Mouse (Mus musculus) adrenal gland, adult 18-20 months (tissue): ENCODE data around the gene Actn4. TPM values are rescaled to one million over a fixed set of nuclear protein-coding genes. Genes with fewer than 3 reads are reported as not detected.

Source experiments
- DNase-seq, 2 experiments: peaks; one replicate each; pipeline ENCODE4 v3.0.0; 2021 to 2022; ENCODE audit warnings: low spot score in 2 of 2
- total RNA-seq, 2 experiments: library from RNA; stranded (reverse); gene quantifications; 1 replicate in 1 of 2; 2 replicates in 1 of 2; pipeline ENCODE4 v1.2.3; 2021

Actn4 gene
- total RNA-seq, 2 experiments from 2014 or later: 197 to 233 TPM

DNA sequence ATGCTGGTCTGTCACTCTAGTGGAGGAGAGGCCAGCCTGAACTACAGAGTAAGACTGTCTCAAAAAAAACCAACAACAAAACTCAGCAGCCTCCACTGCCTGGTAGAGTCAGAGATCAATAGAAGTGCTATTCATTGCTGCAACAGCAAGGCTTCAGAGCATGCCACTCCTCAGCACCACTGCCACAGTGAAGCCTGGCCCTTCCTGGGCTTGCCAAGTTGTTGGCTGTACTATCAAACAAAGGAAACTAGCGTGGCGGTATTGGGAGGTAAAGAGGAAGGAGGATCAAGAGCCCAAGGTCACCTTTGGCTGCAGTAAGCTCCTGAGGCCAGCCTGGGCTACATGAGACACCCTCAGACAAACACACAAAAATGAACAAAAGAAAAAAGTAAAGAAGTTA, 36.0 kb downstream of the Actn4 start:
- no peak for DNase-seq

DNA sequence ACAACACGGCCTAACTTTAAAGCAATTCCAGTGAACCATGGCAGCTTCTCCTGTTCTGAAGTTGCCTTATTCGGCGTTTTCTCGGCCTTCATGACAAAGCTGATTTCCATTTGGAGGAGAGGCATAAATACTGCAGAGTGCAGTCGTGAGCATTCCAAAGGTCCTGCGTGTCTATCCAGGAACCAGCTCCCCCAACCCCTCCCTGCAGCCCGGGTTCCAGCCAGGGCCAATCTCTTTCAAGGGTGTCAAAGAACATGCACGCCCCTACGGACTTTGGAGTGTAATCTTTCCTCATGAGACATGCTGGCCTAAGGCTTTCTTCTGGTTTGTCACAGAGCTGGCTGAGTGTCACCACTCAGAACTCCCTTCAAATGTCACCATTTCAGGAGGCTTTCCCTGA, 36.8 kb downstream of the Actn4 start:
- peak in 1 of 2 experiments; percentile 42 for DNase-seq

DNA sequence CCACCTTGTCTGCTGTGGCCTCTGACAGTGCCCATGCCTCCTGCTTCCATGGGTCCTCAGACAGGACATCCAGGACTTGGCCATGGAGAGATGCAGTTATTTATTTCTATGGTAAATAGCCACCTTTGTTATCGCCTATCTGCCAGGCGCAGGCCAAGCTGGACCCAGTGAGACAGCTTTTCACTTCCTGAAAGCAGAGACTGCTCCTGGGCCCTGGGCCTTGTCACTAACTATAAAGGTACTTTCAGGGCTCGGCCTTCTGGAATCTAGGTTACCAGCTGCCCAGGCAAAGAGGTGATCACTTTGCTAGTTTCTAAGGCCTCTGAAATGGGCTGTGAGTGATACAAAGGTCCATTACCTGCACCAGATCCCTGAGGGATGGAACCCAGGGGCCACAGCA, 37.3 kb downstream of the Actn4 start:
- no peak for DNase-seq

DNA sequence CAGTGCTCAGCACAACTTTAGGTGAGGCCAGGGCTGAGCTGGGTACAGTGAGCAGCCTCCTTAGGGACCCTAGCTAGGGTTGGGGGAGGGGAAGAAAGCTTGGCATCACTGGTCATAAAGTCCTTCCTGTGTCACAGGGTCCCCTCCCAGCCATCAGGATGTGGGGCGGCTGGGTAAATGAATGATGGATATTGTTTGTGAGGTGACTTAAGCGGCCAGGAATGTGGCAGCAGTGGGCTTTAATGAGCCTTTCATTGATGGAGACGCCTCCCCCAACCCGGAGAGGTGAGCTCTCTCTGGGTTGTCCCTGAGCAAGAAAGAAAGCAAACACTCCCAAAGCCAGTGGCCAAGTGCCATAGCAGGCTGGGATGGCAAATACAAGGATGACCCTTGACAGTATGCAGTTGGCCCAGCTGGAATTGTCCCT, 38.3 kb downstream of the Actn4 start:
- no peak for DNase-seq

DNA sequence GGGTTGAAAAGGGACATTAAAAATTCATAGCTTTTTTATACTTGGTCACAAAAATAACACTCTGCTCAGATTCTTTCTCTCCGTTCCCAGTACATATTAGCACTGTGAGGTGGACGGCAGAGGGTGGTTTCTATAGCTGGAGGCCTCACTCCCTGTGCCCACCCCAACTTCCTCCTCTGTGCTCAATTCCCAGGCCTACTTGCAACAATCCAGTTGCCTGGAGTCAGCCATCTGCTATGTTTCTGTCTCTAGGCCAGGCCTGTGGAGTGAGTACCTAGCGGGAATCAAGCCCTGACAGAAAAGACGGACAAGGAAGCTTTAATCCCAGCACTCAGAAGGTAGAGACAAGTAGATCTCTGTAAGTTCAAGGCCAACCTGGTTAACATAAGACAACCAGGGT, 39.5 kb downstream of the Actn4 start:
- DNase-seq: no peak

DNA sequence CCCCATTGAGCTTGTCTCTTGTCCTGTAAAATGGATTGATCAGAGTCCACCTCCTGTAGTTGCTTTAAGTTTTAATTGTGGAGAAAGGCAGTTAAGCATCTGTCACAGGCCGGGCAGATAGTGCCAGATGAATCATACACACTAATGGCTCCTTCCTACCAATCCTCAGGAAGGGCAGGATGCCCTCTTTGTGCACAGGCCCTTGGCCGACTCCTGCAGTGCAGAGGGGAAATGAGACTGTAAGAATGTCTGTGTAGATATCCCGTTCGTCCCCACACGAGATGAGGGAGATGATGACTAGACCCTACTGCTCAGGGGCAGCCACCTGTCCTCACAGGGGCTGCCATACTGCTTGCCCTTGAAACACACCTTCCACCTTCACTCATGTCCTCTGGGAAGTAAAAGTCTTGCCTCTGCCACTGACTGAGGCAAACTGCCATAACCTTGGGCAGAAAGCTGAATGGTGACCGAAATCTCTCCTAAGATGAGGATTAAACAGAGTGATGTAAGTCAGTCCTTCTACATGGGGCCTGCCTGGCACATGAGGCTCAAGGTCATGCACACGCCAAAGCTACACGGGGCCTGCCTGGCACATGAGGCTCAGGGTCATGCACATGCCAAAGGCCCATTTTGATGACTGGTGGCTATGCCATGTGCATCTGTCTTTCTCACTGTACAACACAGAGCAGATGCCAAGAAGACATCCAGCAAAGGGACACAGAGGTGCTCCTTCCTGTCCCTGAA, 40.2 kb downstream of the Actn4 start:
- no peak for DNase-seq

DNA sequence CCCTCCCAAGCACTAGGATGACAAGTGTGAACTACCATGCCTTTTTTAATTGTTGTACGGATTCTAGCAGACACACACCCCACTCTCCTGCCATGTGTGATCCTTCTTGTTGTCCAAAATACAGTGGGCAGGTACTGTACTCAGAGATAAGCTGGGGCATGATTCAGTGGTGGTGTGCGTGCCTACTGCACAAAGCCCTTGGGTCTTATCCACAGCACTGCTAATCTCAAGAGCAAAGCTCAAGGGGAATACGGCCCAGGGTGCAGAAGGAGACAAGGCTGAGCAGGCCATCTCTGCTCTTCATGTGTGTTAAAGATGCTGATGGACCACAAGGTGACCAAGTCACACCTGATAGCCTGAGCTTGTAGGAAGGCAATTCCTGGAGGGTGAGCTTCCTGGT, 41.0 kb downstream of the Actn4 start:
- DNase-seq: no peak

DNA sequence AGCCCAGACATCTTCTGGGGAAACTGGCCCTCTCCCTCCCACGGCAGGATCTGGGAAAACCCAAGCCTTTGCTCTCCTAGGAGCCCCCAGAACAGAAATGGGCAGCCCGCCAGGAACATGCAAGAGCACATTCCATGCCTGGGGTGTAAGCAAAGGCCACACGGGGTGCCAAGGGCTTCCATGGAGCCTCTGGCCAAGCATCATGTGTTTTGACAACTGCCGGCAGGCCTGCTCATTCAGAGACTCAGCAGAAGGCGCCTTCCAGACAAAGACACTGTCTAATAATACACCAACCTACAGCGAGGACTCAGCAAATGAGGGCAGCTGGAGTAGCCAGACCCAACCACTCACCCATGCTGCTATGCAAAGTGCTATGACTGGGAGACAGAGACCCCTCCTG, 42.3 kb downstream of the Actn4 start:
- DNase-seq: peak; percentile 55 to 70

DNA sequence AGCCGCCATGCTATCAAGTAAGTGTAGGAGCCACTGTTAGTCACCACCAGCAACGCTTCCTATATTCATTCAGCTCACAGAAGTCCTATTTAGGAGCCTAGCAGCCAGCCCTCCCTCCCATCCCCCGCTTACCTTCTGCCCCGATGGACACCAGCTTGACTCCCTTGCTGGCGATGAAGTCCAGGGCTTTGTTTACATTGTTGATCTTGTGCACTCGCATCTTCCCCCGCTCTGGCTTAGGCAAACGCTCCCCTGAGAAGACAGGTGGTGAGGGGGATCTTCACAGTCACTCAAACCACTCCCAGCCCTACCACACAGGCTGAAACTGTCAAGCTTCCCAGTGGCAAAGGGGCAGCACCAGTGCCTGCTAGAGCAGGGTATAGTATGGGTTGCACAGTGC, 43.6 kb downstream of the Actn4 start:
- no peak for DNase-seq

DNA sequence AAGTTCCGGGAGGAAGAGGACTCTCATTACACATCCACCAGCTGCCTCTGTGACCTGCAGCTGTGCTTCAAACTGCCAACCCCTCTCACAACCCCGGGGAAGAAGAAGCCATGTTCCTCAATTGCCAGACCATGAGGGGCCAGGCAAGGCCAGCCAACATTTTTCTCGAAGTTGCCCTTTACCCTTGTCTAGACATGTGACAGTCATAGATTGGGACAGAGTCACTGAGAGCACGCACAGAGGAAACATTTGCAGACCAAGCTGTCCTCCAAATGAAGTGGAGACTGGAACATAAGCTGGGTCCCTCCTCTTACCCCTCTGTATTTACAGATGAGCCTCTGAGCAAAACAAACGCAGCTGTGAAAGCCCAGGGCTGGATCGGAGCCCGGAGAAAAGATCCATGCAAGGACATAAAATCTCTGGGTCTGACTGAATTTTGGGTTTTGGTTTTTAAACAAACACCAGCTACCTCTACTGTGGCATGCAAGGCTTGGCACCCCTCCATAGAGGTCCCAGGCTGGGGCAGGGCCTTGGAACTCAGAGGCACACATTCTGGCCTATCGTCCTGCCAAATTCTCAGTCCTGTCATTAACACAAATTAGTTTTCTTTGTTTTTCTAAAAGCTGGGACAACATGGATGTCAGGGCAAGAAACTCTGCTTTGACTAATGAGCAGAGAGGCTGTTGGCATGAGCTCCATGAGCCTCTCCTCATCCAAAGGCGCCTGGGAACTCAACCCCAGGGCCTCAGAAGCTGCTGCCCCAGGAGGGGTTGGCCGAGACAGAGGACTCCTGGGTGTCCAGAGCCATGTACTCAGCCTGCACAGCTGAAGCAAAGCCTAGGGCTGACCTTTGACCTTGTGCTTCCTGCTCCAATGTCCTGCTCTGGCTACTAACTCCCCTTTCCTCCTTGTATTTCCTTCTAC, 44.4 kb downstream of the Actn4 start:
- peak; percentile 42 to 53 for DNase-seq

DNA sequence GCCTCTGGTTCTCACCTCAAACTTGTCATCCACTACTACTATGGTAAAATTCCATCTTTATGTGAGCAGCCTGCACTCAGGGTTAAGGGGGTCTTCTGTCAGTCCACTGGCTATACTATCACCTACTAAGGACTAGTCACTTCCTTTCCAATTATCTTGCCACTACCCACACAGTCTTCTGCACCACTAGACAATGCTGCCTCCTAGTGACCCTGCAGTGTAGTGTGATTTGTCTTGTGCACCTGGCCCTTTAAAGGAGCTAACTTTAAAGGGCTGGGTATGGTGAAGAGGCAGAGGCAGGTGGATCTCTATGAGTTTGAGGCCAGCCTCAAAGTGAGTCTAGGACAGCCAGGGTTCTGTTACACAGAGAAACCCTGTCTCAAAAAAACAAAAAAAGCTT, 45.6 kb downstream of the Actn4 start:
- no peak for DNase-seq

DNA sequence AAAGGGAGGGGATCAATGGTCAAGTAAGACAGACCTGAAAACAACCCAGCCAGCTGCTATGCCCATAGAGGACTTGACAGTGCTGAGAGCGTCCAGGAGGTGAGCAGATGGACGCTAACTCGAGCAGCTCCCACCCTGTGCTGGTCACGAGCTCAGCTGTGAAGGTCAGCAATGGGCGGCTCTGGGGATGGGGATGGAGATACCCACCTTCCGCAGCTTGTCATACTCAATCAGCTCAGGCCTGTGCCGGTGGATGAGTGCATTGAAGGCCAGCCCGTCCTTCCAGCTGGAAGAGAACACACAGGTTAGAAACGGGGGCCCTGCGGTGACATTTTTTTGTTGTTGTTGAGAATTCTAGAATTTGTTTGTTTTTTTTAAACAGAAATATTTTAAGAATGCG, 49.0 kb downstream of the Actn4 start:
- DNase-seq: no peak

DNA sequence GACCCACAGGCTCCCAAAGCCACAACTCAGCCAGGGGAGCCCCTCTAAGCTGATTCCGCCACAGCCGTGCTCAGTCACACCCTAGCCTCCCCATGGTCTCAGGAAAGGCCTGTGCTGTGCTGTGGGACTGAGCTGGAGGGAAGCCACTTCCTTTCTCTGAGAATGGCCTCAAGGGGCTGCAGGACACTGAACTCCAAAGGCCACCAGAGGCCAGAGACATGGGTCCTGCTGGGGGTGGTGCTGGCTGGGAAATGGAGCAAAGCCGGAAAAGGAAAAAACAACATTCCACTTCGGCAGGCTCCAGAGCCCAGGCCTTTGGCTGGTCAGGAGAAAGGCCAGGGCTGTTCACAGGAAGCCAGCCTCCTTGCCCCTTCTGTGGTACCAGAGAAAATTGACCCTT, 50.5 kb downstream of the Actn4 start:
- DNase-seq: no peak

DNA sequence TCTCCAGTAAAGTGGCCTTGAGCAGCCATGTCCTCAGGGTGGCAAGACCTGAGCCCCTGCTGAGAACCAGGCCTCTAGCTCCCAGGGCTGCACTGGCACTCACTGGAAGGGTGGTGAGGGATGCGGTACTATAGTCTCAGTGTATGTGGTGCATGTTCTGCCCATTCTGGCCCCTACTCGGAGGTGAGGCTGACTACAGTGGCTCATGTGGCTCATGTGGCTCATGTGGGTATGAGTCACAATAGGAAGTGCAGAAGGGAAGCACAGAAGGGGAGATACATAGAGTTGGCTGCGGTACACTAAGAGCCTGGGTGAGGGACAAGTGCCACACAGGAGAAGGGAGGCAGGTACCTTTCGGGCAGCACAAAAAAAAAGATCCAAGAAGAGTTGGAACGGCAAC, 54.9 kb downstream of the Actn4 start:
- DNase-seq: no peak

DNA sequence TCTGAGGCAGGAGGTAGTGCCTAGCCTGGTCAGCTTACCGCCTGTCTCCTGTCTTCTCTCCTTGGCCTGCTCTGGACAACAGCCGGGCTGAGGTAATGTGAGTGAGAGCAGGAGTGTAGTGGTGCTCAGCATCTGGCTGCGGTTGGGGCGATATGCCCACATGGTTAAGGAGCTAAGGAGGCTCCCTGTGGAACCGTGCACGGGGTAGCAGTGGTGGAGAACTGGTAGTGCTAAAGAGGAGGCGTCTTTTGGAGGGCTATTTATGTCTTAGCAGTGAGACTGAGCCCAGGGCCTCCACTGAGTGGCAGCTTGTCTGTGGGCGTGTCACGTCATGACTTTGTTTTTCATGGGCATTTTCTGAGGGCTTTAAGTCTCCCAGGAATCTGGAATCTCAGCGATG, 58.4 kb downstream of the Actn4 start:
- DNase-seq: no peak

DNA sequence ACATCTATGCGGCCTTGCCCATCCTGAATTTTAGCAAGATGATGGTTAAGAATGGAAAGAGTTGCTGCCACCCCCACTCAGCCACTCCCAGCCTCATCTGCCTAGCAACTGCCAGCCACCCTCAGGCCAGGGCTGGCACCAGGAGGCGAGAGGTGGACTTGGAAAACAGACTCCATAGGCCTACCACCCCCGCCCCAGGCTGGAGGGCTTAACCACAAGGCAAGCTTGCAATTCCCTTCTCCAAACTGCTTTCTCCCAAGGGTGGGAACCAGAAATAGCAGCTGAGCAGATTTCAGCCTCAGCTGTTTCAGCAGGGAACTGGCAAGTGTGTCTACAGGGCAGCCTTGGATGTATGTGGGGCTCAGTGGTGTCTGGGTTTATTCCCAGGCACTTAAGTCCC, 59.3 kb downstream of the Actn4 start:
- DNase-seq: no peak

DNA sequence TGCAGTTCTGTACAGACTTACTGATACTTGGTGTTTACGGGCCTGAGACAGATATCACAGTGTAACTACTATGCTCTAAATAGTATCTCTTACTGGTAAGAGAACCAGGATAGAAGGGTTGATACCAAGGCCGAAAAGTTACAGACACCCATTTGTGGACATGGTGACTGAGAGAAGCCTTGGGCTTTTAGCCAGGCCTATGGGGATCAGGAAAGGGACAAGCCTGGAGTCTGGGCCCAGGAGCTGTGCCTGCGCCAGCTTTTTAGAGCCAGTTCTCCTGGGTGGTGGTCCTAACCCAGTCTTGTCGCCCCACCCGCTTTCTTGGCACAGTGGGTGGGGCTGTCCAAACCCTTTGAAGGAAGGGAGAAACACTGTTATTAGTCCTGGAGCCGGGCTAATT, 60.0 kb downstream of the Actn4 start:
- DNase-seq: no peak

DNA sequence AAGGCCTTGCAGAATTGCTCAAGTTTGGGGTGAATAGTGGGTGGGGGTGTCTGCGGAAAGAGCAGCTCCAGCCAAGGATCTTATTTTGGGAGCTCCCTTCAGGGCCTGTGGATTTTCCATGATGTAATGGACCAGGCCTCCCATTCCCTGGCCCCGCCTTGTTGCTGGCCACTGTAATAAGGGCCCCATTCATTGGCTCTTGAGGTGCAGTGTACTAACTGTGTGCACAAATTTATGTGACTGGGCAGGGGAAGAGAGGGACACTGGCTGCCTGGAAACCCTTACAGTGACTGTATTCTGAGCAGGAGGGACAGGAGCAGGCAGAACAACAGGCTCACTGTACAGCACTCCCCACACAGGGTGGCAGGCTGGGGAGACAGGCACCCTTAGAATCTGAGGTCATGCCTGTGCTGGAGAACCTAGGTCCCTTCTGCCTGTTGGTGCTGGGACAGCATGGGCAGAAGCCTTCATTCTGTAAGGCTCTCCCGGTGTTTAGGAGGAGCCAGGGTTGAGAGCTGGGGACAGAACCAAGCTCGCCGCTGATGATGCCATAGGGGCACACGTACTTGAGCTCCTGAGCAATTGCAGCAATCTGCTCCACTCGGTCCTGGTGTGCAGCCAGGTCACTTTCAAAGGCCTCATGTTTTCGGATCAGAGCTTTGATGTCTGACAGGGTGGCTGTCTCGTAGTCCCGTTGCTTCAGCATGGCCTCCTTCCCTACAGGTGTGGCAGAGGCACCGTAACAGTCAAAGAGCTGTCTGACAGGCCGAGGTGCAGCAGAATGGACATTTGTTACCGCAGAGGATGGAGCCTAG, 60.6 kb downstream of the Actn4 start:
- no peak for DNase-seq

DNA sequence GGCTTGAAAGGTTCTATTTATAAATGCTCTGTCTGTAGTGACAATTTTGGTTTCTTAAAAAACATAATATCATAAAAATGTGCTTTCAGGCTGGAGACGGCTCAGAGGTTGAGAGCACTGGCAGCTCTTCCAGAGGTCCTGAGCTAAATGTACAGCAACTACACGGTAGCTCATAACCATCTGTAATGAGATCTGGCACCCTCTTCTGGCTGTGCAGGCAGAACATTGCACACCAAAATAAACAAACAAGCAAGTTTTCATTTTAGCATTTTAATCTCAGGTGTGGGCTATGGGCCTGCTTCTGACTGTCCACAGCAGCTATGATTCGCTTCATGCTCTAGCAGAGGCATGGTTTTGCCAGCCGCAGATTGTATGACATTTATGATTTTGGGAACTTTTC, 62.2 kb downstream of the Actn4 start:
- DNase-seq: no peak

DNA sequence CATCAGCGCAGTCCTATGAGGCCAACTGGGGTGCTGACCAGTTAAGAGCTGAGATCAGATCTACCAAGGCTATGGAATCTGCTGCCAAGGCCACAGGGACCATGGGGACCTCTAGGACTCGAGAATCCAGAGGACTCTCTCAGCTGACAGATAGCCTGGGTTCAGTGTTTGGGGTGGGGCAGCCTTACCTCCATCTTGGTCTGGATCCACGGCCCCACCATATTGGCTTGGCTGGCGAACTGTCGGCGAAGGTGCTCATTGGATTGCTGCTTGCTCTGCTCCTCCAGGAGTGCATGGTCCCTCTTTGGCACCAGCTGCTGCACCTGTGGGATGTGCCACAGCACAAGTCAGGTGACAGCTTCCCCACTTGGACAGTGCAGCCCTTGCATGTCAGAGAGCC, 64.5 kb downstream of the Actn4 start:
- no peak for DNase-seq

DNA sequence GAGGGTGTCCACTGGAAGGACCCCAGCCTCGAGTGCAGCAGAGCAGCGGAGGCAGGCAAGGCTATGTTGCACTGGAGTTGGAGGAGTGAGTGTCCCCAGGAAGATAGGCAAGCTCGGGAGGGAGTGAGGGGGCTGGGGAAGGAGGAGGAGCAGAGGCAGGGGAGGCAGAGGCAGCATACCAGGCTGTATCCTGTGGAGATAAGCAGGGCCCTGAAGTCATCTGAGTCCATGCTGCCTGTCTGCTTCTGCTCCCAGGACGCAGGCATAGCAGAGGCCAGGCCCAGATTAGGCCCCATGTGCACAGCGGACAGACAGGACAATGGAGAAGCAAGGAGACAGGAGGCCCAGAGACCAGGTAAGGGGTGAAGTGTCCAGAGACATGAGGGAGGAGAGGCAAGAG, 67.2 kb downstream of the Actn4 start:
- no peak for DNase-seq
